Mouse (Mus musculus) bone marrow macrophage, adult 2 months (primary cell): Measurements from ENCODE around the gene Dnase1l3. TPM values are rescaled to one million over a fixed set of nuclear protein-coding genes. Genes with fewer than 3 reads are reported as not detected.

Experiments used
- H3K27ac ChIP-seq: 2 replicates; pipeline ENCODE4 v1.5.1; 2012; ENCODE audit warnings: low read depth, low read length; ENCODE audit not compliant: insufficient read depth
- H3K4me1 ChIP-seq: 2 replicates; pipeline ENCODE4 v1.6.1; 2012; ENCODE audit warnings: low read length; ENCODE audit not compliant: control insufficient read depth, insufficient read depth
- H3K4me3 ChIP-seq: 2 replicates; pipeline ENCODE4 v1.5.1; 2012; ENCODE audit warnings: mild to moderate bottlenecking, low read length, moderate library complexity; ENCODE audit not compliant: insufficient read depth
- CTCF ChIP-seq: IDR thresholded peaks from 2 replicates; pipeline ENCODE4 v1.5.1; 2012; ENCODE audit warnings: low read depth, mild to moderate bottlenecking, low read length, moderate library complexity
- POLR2A ChIP-seq: IDR thresholded peaks from 2 replicates; pipeline ENCODE4 v1.6.1; 2012; ENCODE audit warnings: mild to moderate bottlenecking, low read depth, low read length, borderline replicate concordance
- polyA plus RNA-seq: library from polyadenylated mRNA; stranded (reverse); fragments of >200 nt; gene quantifications from 2 replicates; pipeline ENCODE4 v1.2.4, GENCODE M21; 2012; ENCODE audit not compliant: missing spikeins, insufficient read depth, insufficient read length

Dnase1l3 gene
- polyA plus RNA-seq, 1 experiment: not detected

DNA sequence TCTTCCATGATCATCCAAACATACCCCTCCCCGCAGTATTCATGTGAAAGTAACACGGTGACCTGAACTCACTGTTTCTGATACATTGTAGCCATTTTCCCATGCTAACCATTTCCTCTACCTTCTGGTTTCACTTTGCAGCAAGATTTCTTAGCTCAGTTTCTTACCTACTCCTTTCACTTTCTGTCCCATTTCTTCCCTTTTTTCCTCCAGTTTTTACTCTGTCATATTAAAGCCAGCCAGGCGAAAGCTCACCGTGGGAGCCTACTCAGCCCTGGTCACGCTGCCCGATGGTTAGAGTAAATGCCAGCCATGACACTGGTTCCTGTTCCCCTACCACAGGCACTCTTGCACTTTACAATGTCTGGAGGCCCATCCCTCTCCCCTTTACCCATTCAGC, 7.5 kb downstream of the Dnase1l3 start:
- Histone ChIP-seq H3K27ac (no peak overlapping the region), H3K4me3 (no peak overlapping the region), H3K4me1 (peaks cover 14% of the 10 kb centered on the region)
- TF ChIP-seq CTCF: no peak
- TF ChIP-seq POLR2A: no peak

DNA sequence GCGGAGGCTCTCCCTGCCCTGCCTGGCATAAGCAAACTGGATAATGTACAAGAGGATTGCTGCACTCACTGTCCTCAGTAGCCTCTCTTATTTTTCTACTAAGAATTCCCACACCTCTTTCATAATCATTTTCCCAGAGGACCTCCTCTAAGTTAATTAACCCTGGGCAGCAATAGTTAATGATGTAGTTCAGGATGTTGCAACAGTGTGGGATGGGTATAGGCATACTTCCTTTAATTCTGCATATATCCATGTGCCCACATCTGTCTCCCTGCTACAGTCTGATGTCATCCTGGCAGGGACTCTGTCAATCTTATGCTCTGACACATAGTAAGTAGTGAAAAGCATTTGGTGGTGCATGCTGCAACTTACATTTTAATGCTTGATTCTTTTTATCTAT, 13.1 kb downstream of the Dnase1l3 start:
- Histone ChIP-seq H3K4me3 (no peak overlapping the region), H3K4me1 (peaks cover 27% of the 10 kb centered on the region), H3K27ac (no peak overlapping the region)
- TF ChIP-seq POLR2A: no peak
- no peak for TF ChIP-seq CTCF

DNA sequence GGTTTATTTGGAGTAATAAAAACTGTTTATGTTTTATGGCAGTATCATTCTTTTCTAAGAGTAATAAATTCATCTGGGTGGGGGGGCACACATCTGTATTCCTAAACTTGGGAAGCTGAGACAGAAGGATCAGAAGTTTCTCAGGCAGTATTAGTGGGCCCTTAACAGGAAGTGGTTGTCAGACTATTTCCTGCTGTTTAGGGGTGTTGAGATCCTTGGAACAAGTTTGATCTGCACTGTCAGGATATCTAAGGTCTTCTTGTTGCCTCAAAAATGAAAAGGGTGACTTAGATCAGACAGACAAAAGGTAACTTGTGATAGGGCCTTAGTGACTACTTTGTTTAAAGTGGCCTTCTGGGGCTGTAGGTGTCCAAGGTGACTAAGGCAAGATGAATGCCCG, 16.2 kb downstream of the Dnase1l3 start:
- no peak for TF ChIP-seq CTCF
- TF ChIP-seq POLR2A: no peak
- Histone ChIP-seq H3K4me1 (peaks cover 27% of the 10 kb centered on the region), H3K4me3 (no peak overlapping the region), H3K27ac (no peak overlapping the region)

DNA sequence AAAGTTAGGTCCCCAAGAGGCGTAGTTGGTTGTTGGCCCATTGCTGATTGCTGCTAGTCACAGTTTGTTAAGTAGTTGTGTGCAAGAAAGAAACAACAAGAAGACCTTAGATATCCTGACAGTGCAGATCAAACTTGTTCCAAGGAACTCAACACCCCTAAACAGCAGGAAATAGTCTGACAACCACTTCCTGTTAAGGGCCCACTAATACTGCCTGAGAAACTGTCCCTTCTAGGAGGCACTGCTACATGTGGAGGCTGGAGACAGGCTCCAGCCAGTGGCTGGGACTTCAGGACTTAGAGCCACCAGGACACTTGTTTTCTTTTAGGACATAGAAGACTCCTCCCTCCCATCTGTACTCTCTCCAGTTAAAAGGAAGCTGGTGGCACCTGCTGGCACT, 16.9 kb downstream of the Dnase1l3 start:
- no peak for TF ChIP-seq CTCF
- TF ChIP-seq POLR2A: no peak
- H3K4me1 ChIP-seq: peaks cover 27% of the 10 kb centered on the region
- no peak overlapping the region for H3K4me3 ChIP-seq
- H3K27ac ChIP-seq: peak overlapping the region; percentile 17; the same call in 1 of the 2 replicates

DNA sequence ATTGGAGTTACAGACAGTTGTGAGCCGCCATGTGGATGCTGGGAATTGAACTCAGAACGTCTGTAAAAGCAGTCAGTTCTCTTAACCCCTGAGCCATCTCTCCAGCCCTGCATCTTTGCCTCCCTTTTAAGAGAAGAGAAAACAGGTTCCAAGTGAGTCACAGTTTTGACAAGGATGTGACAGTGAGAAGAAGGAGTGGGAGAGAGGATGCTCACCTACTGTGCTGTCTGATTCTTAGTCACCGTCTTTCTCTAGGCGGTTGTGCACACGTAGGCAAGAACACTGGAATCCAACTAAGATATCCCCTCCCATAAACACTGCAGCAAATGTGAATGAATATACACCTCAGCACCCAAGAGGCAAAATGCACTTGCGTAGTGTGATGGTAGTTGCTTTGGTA, 19.2 kb downstream of the Dnase1l3 start:
- TF ChIP-seq CTCF (no peak), POLR2A (no peak)
- Histone ChIP-seq H3K4me3 (no peak overlapping the region), H3K4me1 (peaks cover 23% of the 10 kb centered on the region), H3K27ac (no peak overlapping the region)

DNA sequence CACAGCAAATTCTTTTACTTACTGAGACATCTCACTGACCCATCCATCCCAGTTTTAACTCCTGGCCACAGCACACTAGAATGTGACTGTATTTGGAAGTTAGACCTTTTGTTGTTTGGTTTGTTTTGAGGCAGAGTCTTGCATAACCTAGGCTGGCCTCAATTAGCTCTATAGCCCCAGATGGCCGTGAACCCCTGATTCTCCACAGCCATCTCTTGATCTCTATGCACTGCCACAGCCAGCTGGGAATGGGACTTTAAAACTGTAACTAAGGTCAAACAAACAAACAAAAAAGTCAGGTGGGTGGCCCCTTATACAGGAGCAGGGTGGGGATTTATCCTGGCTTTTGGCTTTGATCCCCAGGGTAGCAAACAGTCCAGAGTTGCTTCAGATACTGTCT, 19.7 kb downstream of the Dnase1l3 start:
- H3K27ac ChIP-seq: no peak overlapping the region
- peaks cover 23% of the 10 kb centered on the region for H3K4me1 ChIP-seq
- H3K4me3 ChIP-seq: no peak overlapping the region
- TF ChIP-seq POLR2A: no peak

DNA sequence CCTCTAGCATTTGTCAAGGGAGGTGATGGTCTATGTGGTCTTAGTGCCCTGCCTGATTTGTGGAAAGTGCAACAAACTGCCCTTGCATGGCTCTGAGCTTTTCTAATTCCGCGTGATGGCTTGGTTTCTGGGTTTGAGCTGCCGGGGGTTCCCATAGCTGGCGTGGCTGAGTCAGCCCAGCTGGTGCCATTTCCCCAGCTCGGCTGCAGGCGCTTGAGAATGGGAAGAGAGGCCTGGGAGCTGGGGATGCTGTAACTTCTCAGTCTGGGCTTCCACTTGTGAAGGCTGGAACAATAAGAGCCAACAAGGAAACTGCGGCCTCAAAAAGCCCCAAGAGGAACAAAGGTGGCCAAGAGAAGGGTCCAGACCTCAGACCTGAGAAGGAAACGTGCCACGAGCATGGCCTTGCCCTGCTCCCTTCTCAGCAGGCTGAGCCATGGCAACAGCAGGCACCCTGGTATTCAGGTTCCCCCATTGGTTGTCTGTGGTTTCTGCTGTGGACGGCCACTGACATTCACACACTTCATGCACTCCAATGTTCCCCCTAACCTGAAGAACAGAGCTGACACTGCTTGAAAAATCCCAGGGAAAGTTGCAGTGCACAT, 22.4 kb downstream of the Dnase1l3 start:
- peaks cover 6% of the 10 kb centered on the region for H3K4me1 ChIP-seq
- H3K4me3 ChIP-seq: no peak overlapping the region
- TF ChIP-seq POLR2A (no peak), CTCF (no peak)
- no peak overlapping the region for H3K27ac ChIP-seq

DNA sequence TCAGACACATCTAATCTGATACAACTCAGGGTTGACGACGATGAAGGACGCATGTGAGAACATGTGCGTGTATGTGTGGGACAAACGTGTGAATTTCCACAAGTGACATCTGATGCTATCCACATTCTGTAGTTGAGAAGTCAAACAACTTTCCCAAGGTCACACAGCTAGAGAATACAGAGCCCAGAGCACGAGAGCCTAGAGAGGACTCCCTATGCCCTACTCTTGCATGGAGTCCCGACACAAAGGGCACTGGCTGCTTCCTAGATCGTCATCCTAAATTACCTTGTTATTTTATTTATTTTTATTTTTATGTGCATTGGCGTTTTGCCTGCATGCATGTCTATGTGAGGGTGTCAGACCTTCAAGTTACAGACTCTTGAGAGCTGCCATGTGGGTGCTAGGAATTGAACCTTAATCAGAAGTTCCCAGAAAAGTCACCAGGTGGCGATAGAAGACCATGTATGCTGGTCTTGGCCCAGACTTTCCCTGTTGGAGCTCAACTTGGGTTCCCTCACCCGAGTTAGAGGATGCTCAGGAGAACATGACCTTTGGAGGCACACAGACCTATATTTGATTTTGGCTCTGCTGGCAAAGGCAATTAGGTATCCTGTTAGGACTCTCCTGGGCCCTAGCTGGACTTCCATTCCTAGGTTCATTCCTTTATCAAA, 30.0 kb downstream of the Dnase1l3 start:
- Histone ChIP-seq H3K27ac (no peak overlapping the region), H3K4me3 (no peak overlapping the region), H3K4me1 (peaks cover 6% of the 10 kb centered on the region)
- peak; percentile 75 for TF ChIP-seq CTCF
- no peak for TF ChIP-seq POLR2A

DNA sequence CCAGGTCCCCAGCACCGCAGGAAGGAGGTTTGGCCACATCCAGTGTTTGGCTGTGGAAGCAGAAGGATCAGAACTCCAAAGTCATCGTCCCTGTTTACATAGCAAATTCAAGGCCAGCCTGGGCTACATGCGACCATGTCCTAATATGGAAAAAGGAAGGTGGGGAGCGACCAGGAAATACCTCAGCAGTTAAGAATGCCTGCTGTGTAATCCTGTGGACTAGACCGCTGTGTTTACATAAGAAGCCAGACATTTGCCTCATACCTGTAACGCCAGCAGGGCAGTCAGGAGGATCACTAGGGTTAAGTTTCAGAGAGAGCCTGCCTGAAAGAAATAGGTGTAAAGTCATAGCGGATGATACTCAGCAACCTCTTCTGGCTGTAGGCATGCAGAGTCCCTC, 31.2 kb downstream of the Dnase1l3 start:
- peaks cover 15% of the 10 kb centered on the region for H3K4me1 ChIP-seq
- TF ChIP-seq POLR2A (no peak), CTCF (no peak)
- no peak overlapping the region for H3K4me3 ChIP-seq
- H3K27ac ChIP-seq: no peak overlapping the region

DNA sequence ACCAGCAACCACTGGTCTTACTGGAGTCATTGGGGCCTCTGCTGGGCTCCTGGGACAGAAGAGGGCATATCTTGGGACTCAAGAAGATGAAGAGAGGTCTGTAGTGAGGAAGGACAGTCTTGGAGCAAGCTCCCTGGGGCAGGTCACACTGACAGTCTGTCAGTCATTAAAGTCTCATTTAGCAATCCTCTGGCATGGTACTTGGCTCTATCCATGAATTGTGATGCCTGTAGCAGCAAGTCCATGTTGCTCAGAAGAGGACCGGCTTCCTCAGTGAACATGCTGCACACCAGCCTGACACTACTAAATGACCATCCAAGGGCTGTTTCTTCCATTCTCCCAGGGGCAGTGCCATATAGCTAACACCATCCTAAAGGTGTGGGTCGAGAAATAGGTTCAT, 31.7 kb downstream of the Dnase1l3 start:
- Histone ChIP-seq H3K4me3 (no peak overlapping the region), H3K27ac (no peak overlapping the region), H3K4me1 (peaks cover 15% of the 10 kb centered on the region)
- TF ChIP-seq CTCF (no peak), POLR2A (no peak)
